Mouse (Mus musculus): ENCODE measurements around the gene Mob3b. TPM values are rescaled to one million over a fixed set of nuclear protein-coding genes. Genes with fewer than 3 reads are reported as not detected.

Mob3b gene
- polyA plus RNA-seq (2012): 3.2 and 3.3 TPM in 2 replicates

GRCm38 (mm10) chr4:35156751-35157611, at the start of gene Mob3b:
Gene Mob3b (minus strand): TSS chr4:35157484.

GRCm38 (mm10) chr4:35151756-35152155, 5.5 kb downstream of the Mob3b start, which contains the start of gene Ifnk:
Gene Ifnk (plus strand): TSS chr4:35152056.

Other genes with a start within 250 kb of the Mob3b start
- not detected in 2 replicates for gene Ifnk, start 5.4 kb downstream of the Mob3b start, polyA plus RNA-seq (2012)
- 0.12 and 0.28 TPM in 2 replicates for gene C9orf72, start 68.7 kb upstream of the Mob3b start, polyA plus RNA-seq (2012)